Mouse (Mus musculus): Measurements from ENCODE around the gene Chst12. TPM values are rescaled to one million over a fixed set of nuclear protein-coding genes. Genes with fewer than 3 reads are reported as not detected.

The Chst12 gene
- polyA plus RNA-seq, 1 experiment, result 14.7 TPM

DNA sequence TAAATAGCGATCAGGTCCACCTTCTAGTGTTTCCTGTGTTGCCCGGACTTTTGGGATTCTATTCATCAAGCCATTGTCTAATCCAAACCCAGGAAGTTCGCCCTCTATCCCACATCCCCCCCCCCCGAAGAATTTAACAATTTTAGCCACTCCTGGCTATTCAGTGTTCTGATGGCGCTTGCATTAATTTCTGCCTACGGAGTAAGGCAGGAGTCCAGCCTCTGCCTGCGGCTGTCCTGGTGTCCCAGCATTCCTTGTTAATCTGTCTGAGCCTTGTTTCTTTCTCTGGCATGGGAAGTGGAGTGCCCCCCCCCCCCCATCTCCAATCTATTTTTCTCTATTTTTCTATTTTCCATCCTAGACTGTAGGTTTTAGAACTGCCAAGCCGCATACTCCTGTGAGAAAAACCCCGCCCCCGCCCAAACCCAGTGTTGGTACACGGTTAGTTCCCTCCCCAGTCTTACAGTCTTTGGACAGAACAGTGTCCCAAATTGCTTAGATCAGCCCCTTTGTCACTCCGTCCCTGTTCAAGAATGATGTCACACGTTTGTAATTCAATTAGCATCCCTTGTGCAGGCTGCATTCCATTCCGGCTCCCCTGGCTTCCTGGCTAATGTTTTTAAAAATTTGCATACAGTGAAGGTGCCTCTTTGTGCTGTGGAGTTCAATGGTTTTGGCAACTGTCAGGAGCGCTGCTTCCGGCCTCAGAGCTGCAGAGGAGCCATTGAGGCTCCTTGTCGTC is 44.1 kb downstream of the Chst12 start:
- Histone ChIP-seq H3K79me3 (ENCODE audit: low read depth) (no peaks in the 10 kb centered on the region), H3K27me3 (ENCODE audit: control insufficient read depth, insufficient read depth, insufficient read length) (peaks cover 24% of the 10 kb centered on the region), H3ac (ENCODE audit: control insufficient read depth, insufficient read length, low read depth) (no peak overlapping the region), H3K79me2 (ENCODE audit: control insufficient read depth, insufficient read depth) (no peaks in the 10 kb centered on the region), H3K36me3 (ENCODE audit: control insufficient read depth, insufficient read depth) (no peaks in the 10 kb centered on the region), H3K4me3 (ENCODE audit: insufficient read depth, poor library complexity, severe bottlenecking) (no peak overlapping the region)
- TF ChIP-seq CEBPB (IDR thresholded peaks at IDR 0.05; ENCODE audit: low read depth) (no peak), CTCF (IDR thresholded peaks at IDR 0.05; ENCODE audit: control insufficient read depth, insufficient read depth, insufficient read length) (no peak), USF1 (IDR thresholded peaks at IDR 0.05; ENCODE audit: low read depth) (no peak), FOSL1 (IDR thresholded peaks at IDR 0.05; ENCODE audit: insufficient read depth, low read length, poor library complexity, severe bottlenecking) (no peak), MAX (IDR thresholded peaks at IDR 0.05) (no peak), MYOD1 (IDR thresholded peaks at IDR 0.05; ENCODE audit: control insufficient read depth, insufficient read length, low read depth) (no peak), MYOG (IDR thresholded peaks at IDR 0.05; ENCODE audit: control insufficient read depth, extremely low read depth, insufficient read length) (no peak)

GRCm38 (mm10) chr5:140553719-140554118 is 48.4 kb downstream of the Chst12 start:
- H3K36me3 ChIP-seq (ENCODE audit: control insufficient read depth, insufficient read depth), result no peaks in the 10 kb centered on the region
- H3K79me3 ChIP-seq (ENCODE audit: low read depth), result no peaks in the 10 kb centered on the region
- no peak overlapping the region for H3ac ChIP-seq (ENCODE audit: control insufficient read depth, insufficient read length, low read depth)
- TF ChIP-seq USF1 (IDR thresholded peaks at IDR 0.05; ENCODE audit: low read depth), result no peak
- TF ChIP-seq CTCF (IDR thresholded peaks at IDR 0.05; ENCODE audit: control insufficient read depth, insufficient read depth, insufficient read length), result no peak
- TF ChIP-seq MYOG (IDR thresholded peaks at IDR 0.05; ENCODE audit: control insufficient read depth, extremely low read depth, insufficient read length), result no peak
- no peak for TF ChIP-seq FOSL1 (IDR thresholded peaks at IDR 0.05; ENCODE audit: insufficient read depth, low read length, poor library complexity, severe bottlenecking)
- TF ChIP-seq MYOD1 (IDR thresholded peaks at IDR 0.05; ENCODE audit: control insufficient read depth, insufficient read length, low read depth), result no peak
- no peak for TF ChIP-seq MAX (IDR thresholded peaks at IDR 0.05)
- no peak for TF ChIP-seq CEBPB (IDR thresholded peaks at IDR 0.05; ENCODE audit: low read depth)
- H3K79me2 ChIP-seq (ENCODE audit: control insufficient read depth, insufficient read depth), result no peaks in the 10 kb centered on the region
- H3K27me3 ChIP-seq (ENCODE audit: control insufficient read depth, insufficient read depth, insufficient read length), result peaks cover 34% of the 10 kb centered on the region
- H3K4me3 ChIP-seq (ENCODE audit: insufficient read depth, poor library complexity, severe bottlenecking), result no peak overlapping the region

DNA sequence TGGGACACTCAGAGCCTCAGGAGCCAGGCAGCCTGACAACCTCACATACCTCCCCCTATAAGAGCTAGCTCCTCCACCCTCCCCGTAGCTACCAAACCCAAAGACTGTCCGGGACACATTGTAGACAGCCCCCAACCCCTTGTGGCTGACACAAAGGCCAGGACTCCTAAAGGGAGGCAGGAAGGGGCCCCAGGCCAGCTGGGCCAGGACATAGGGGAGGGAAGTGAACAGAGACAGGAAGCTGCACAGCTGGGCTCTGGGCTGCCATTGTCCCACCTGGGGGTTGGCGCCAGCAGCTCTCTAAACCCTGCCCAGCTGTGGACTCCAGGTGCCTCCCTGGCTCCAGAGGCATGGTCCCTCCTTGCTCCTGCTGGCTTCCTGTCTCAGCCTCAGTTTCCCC is 51.5 kb downstream of the Chst12 start:
- TF ChIP-seq FOSL1 (IDR thresholded peaks at IDR 0.05; ENCODE audit: insufficient read depth, low read length, poor library complexity, severe bottlenecking) (no peak), USF1 (IDR thresholded peaks at IDR 0.05; ENCODE audit: low read depth) (no peak), MAX (IDR thresholded peaks at IDR 0.05) (no peak), MYOD1 (IDR thresholded peaks at IDR 0.05; ENCODE audit: control insufficient read depth, insufficient read length, low read depth) (no peak), MYOG (IDR thresholded peaks at IDR 0.05; ENCODE audit: control insufficient read depth, extremely low read depth, insufficient read length) (no peak), CTCF (IDR thresholded peaks at IDR 0.05; ENCODE audit: control insufficient read depth, insufficient read depth, insufficient read length) (no peak), CEBPB (IDR thresholded peaks at IDR 0.05; ENCODE audit: low read depth) (no peak)
- Histone ChIP-seq H3K27me3 (ENCODE audit: control insufficient read depth, insufficient read depth, insufficient read length) (peaks cover 27% of the 10 kb centered on the region), H3K79me3 (ENCODE audit: low read depth) (no peaks in the 10 kb centered on the region)

DNA sequence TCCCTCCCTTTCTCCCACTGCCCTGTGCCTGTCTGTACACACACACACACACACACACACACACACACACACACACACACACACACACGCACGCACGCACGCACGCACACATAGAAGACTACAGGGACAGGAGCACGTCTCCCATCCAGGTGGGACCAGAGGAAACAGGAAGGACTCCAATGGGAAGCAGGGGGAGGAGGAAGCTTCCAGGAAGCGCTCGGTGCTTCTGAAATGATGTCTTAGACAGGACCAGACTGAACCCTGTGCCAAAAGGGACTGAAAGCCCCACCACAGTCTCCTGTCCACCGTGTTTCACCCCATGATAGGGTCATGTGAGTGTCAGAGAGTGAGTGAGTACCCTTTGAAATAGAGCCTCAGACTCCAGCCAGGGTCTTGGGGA is 57.3 kb downstream of the Chst12 start:
- H3K79me2 ChIP-seq (ENCODE audit: control insufficient read depth, insufficient read depth), result no peaks in the 10 kb centered on the region
- H3ac ChIP-seq (ENCODE audit: control insufficient read depth, insufficient read length, low read depth), result no peak overlapping the region
- H3K27me3 ChIP-seq (ENCODE audit: control insufficient read depth, insufficient read depth, insufficient read length), result peaks cover 8% of the 10 kb centered on the region
- H3K79me3 ChIP-seq (ENCODE audit: low read depth), result no peaks in the 10 kb centered on the region
- no peak overlapping the region for H3K4me3 ChIP-seq (ENCODE audit: insufficient read depth, poor library complexity, severe bottlenecking)
- no peak for TF ChIP-seq MYOG (IDR thresholded peaks at IDR 0.05; ENCODE audit: control insufficient read depth, extremely low read depth, insufficient read length)
- TF ChIP-seq MYOD1 (IDR thresholded peaks at IDR 0.05; ENCODE audit: control insufficient read depth, insufficient read length, low read depth), result no peak
- no peaks in the 10 kb centered on the region for H3K36me3 ChIP-seq (ENCODE audit: control insufficient read depth, insufficient read depth)

More for the DNA sequence above, 51.5 kb downstream of the Chst12 start:
- Histone ChIP-seq H3K4me3 (ENCODE audit: insufficient read depth, poor library complexity, severe bottlenecking) (no peak overlapping the region), H3ac (ENCODE audit: control insufficient read depth, insufficient read length, low read depth) (no peak overlapping the region), H3K36me3 (ENCODE audit: control insufficient read depth, insufficient read depth) (no peaks in the 10 kb centered on the region), H3K79me2 (ENCODE audit: control insufficient read depth, insufficient read depth) (no peaks in the 10 kb centered on the region)

- H3K36me3 ChIP-seq (ENCODE audit: control insufficient read depth, insufficient read depth), result no peaks in the 10 kb centered on the region
- no peaks in the 10 kb centered on the region for H3K79me2 ChIP-seq (ENCODE audit: control insufficient read depth, insufficient read depth)
- no peaks in the 10 kb centered on the region for H3K79me3 ChIP-seq (ENCODE audit: low read depth)
- no peak for TF ChIP-seq FOSL1 (IDR thresholded peaks at IDR 0.05; ENCODE audit: insufficient read depth, low read length, poor library complexity, severe bottlenecking)
- no peak for TF ChIP-seq CEBPB (IDR thresholded peaks at IDR 0.05; ENCODE audit: low read depth)
- no peak for TF ChIP-seq MAX (IDR thresholded peaks at IDR 0.05)
- TF ChIP-seq USF1 (IDR thresholded peaks at IDR 0.05; ENCODE audit: low read depth), result no peak
- no peak for TF ChIP-seq CTCF (IDR thresholded peaks at IDR 0.05; ENCODE audit: control insufficient read depth, insufficient read depth, insufficient read length)
- no peak for TF ChIP-seq MYOG (IDR thresholded peaks at IDR 0.05; ENCODE audit: control insufficient read depth, extremely low read depth, insufficient read length)
- TF ChIP-seq MYOD1 (IDR thresholded peaks at IDR 0.05; ENCODE audit: control insufficient read depth, insufficient read length, low read depth), result no peak
- H3K4me3 ChIP-seq (ENCODE audit: insufficient read depth, poor library complexity, severe bottlenecking), result no peak within 1 kb of the TSS
- H3ac ChIP-seq (ENCODE audit: control insufficient read depth, insufficient read length, low read depth), result no peak within 1 kb of the TSS
- peaks cover 7% of the 10 kb centered on the region for H3K27me3 ChIP-seq (ENCODE audit: control insufficient read depth, insufficient read depth, insufficient read length)
Measured at GRCm38 (mm10) chr5:140564896-140565295, 59.5 kb downstream of the Chst12 start, which contains the start of gene Grifin. Gene Grifin, minus strand, starts transcription at chr5:140565071.
